Mouse (Mus musculus) hindbrain, embryonic 13.5 days (tissue): ENCODE data around the gene Ovol3. TPM values are rescaled to one million over a fixed set of nuclear protein-coding genes. Genes with fewer than 3 reads are reported as not detected.

Experiments used
- ATAC-seq: fragments of 200-750 bp; cut with Nextera tagmentation; 2 replicates; pipeline ENCODE4 v1.8.0; 2017; ENCODE audit warnings: moderate TSS enrichment; ENCODE audit not compliant: low FRiP score
- H3K27ac ChIP-seq: fragments of 300-500 bp; sonication (generic); 2 replicates; pipeline ENCODE4 v1.5.1; 2015; ENCODE audit warnings: inconsistent platforms, mild to moderate bottlenecking, moderate library complexity
- H3K27me3 ChIP-seq: fragments of 300-500 bp; sonication (generic); 2 replicates; pipeline ENCODE4 v1.6.1; 2015; ENCODE audit warnings: mild to moderate bottlenecking, inconsistent platforms
- H3K36me3 ChIP-seq: fragments of 300-500 bp; sonication (generic); 2 replicates; pipeline ENCODE4 v1.6.1; 2015; ENCODE audit warnings: mild to moderate bottlenecking, inconsistent platforms
- H3K4me1 ChIP-seq: fragments of 300-500 bp; sonication (generic); replicated peaks from 2 replicates; pipeline ENCODE4 v1.6.1; 2015; ENCODE audit warnings: inconsistent platforms
- H3K4me2 ChIP-seq: fragments of 300-500 bp; sonication (generic); 2 replicates; pipeline ENCODE4 v1.6.1; 2015; ENCODE audit warnings: inconsistent platforms, mild to moderate bottlenecking, moderate library complexity
- H3K4me3 ChIP-seq: fragments of 300-500 bp; sonication (generic); 2 replicates; pipeline ENCODE4 v1.5.1; 2015; ENCODE audit warnings: mild to moderate bottlenecking, inconsistent platforms
- H3K9ac ChIP-seq: fragments of 300-500 bp; sonication (generic); 2 replicates; pipeline ENCODE4 v1.6.1; 2015; ENCODE audit warnings: mild to moderate bottlenecking, inconsistent platforms
- H3K9me3 ChIP-seq: fragments of 300-500 bp; sonication (generic); 2 replicates; pipeline ENCODE4 v1.6.1; 2016; ENCODE audit warnings: inconsistent platforms
- WGBS: fragments of 180-500 bp; shearing (Covaris S2); methylation state at CpG from one replicate; pipeline ENCODE4 v1.1.7; 2015; 5-methylcytosine and 5-hydroxymethylcytosine counted together
- polyA plus RNA-seq: library from polyadenylated mRNA; unstranded; fragments of >200 nt; fragmentation: Nextera tagmentation; extraction: Ambion mirVana; gene quantifications from 2 replicates; pipeline ENCODE4 v1.2.1, GENCODE M21; 2015

Ovol3 gene
- polyA plus RNA-seq = not detected in 2 replicates

- Histone ChIP-seq H3K27me3 (no peaks in the 10 kb centered on the region), H3K27ac (no peak within 1 kb of the TSS), H3K4me3 (no peak within 1 kb of the TSS), H3K4me1 (peaks cover 19% of the 10 kb centered on the region), H3K4me2 (no peak within 1 kb of the TSS), H3K9me3 (no peaks in the 10 kb centered on the region), H3K9ac (no peak within 1 kb of the TSS), H3K36me3 (peaks cover 28% of the 10 kb centered on the region)
- WGBS = 84% methylated on average over 4 of the region's 4 CpGs
- no peak for ATAC-seq
Observed at GRCm38 (mm10) chr7:30235625-30236024, at the start of gene Ovol3. Ovol3 (minus strand) TSS chr7:30235725.

GRCm38 (mm10) chr7:30282740-30283139 lies 47.2 kb upstream of the Ovol3 start:
- Histone ChIP-seq H3K27me3 (no peaks in the 10 kb centered on the region), H3K4me1 (peaks cover 15% of the 10 kb centered on the region), H3K9me3 (no peaks in the 10 kb centered on the region), H3K4me2 (no peak overlapping the region), H3K9ac (no peak overlapping the region), H3K4me3 (no peak overlapping the region), H3K36me3 (no peaks in the 10 kb centered on the region), H3K27ac (no peak overlapping the region)
- WGBS = 86% methylated on average over 7 of the region's 7 CpGs
- ATAC-seq = no peak

DNA sequence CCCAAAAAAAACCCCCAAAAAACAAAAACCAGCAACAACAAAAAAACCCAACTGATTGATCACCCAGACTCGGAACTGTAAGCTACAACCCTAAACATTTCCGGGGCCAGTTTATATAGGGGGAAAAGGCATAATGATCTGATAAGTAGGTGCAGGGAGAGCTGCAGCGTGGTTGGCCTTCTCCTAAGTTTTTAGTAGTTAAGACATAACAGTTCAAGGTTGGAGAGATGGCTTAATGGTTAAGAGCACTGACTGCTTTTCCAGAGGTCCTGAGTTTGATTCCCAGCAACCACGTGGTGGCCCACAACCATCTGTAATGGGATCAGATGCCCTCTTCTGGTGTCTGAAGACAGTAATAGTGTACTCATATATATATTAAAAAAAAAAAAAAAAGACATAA lies 46.0 kb upstream of the Ovol3 start:
- H3K27ac ChIP-seq = no peak overlapping the region
- H3K4me2 ChIP-seq = peak overlapping the region; percentile 93
- no peaks in the 10 kb centered on the region for H3K9me3 ChIP-seq
- no peak overlapping the region for H3K9ac ChIP-seq
- WGBS = 78% methylated on average over 4 of the region's 4 CpGs
- H3K4me3 ChIP-seq = peak overlapping the region; percentile 74; the same call in 1 of the 2 replicates
- no peaks in the 10 kb centered on the region for H3K27me3 ChIP-seq
- no peaks in the 10 kb centered on the region for H3K36me3 ChIP-seq
- ATAC-seq = no peak
- H3K4me1 ChIP-seq = peaks cover 15% of the 10 kb centered on the region

DNA sequence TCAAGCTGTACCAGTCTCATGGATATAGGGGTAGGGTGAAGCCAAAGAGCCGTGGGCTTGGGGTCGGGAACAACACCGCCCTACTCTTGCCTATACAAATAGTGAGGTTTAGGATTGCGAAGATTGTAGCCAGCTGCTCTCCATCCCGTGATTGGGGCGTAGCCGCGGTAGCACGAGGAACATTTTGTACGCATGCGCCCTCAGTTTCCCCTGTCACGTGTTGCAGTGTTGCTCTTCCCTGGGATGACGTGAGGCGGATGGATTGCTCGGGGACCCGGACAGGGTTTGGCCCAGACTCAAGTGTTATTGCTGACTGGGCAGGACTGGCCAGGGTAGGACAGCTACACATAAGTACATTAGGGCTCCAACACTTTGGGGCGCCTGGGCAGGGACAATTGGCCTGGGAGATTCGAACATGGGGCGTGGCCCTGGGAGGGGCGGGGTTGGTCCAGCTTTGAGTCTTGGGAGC lies 45.2 kb upstream of the Ovol3 start:
- WGBS = under 1% methylated on average over 20 of the region's 20 CpGs
- H3K9me3 ChIP-seq = no peaks in the 10 kb centered on the region
- H3K4me2 ChIP-seq = peak overlapping the region; percentile 93
- peak overlapping the region; percentile 74 for H3K4me3 ChIP-seq
- H3K27me3 ChIP-seq = no peaks in the 10 kb centered on the region
- peaks cover 15% of the 10 kb centered on the region for H3K4me1 ChIP-seq
- H3K36me3 ChIP-seq = no peaks in the 10 kb centered on the region
- peak; percentile 87 for ATAC-seq
- H3K9ac ChIP-seq = peak overlapping the region; percentile 74
- peak overlapping the region; percentile 98 for H3K27ac ChIP-seq

- Histone ChIP-seq H3K9me3 (no peaks in the 10 kb centered on the region), H3K4me3 (peak within 1 kb of the TSS; percentile 74), H3K36me3 (no peaks in the 10 kb centered on the region), H3K4me2 (peak within 1 kb of the TSS; percentile 93), H3K9ac (peak within 1 kb of the TSS; percentile 74), H3K27me3 (no peaks in the 10 kb centered on the region), H3K27ac (peak within 1 kb of the TSS; percentile 98), H3K4me1 (peaks cover 15% of the 10 kb centered on the region)
- WGBS = under 1% methylated on average over 49 of the region's 49 CpGs
- peak; percentile 98 for ATAC-seq
Observed at GRCm38 (mm10) chr7:30279951-30280669, 44.6 kb upstream of the Ovol3 start, which contains the start of the genes Thap8 and Wdr62. Thap8 (plus strand) TSS chr7:30280094. Wdr62 (minus strand) TSS chr7:30280419.

GRCm38 (mm10) chr7:30279536-30279935 lies 44.0 kb upstream of the Ovol3 start:
- peak overlapping the region; percentile 93 for H3K4me2 ChIP-seq
- H3K9me3 ChIP-seq = no peaks in the 10 kb centered on the region
- H3K27ac ChIP-seq = no peak overlapping the region
- no peaks in the 10 kb centered on the region for H3K27me3 ChIP-seq
- peak overlapping the region; percentile 66 for H3K9ac ChIP-seq
- H3K4me3 ChIP-seq = peak overlapping the region; percentile 74
- peaks cover 15% of the 10 kb centered on the region for H3K4me1 ChIP-seq
- WGBS = 0% methylated on average over 6 of the region's 6 CpGs
- no peaks in the 10 kb centered on the region for H3K36me3 ChIP-seq
- ATAC-seq = no peak

DNA sequence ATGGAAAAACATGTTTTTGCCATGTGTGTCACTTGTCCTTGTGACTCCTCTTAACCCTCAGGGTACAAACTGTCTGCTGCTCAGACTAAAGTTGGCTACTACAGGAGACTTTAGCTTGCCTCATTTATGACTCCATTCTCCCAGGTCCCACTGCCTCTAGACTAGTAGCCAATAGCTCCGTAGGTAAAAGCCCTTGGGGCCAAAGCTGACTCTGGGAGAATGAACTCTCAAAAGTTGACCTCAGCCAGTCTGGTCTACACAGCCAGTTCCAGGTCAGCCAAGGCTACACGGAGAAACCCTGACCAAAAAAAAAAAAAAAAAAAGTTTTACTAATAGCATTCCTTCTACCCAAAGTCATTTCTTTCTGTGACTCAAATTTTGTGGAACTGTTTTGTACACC lies 43.4 kb upstream of the Ovol3 start:
- H3K4me3 ChIP-seq = no peak overlapping the region
- ATAC-seq = no peak
- H3K36me3 ChIP-seq = no peaks in the 10 kb centered on the region
- no peak overlapping the region for H3K27ac ChIP-seq
- H3K27me3 ChIP-seq = no peaks in the 10 kb centered on the region
- H3K4me2 ChIP-seq = peak overlapping the region; percentile 93
- WGBS = 60% methylated on average over 2 of the region's 2 CpGs
- H3K9ac ChIP-seq = no peak overlapping the region
- H3K4me1 ChIP-seq = peaks cover 15% of the 10 kb centered on the region
- no peaks in the 10 kb centered on the region for H3K9me3 ChIP-seq

DNA sequence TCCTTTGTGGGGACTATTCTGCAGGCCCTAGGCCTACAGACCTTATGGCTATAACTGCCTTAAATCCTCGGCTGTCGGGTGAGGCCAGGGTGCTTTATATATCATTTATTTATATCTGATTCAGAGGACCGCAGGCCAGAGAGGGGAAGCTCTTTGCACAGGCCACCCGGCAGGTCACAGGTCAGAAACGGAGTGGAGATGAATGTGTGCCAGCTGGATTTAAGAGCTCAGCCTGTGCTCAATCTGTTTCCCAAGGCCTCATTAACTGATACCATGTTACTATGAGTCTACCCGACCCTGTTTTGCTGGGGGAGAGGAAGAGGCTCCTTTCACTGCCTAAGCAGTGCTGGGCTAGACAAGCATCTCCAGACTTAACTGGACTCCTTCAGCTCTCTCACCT lies 38.9 kb upstream of the Ovol3 start:
- Histone ChIP-seq H3K27me3 (no peaks in the 10 kb centered on the region), H3K9me3 (no peaks in the 10 kb centered on the region), H3K4me3 (no peak overlapping the region), H3K4me2 (no peak overlapping the region), H3K27ac (no peak overlapping the region), H3K36me3 (peaks cover 5% of the 10 kb centered on the region; the same call in 1 of the 2 replicates), H3K4me1 (peaks cover 5% of the 10 kb centered on the region), H3K9ac (no peak overlapping the region)
- no peak for ATAC-seq
- 86% methylated on average over 6 of the region's 6 CpGs for WGBS

GRCm38 (mm10) chr7:30269641-30270040 lies 34.1 kb upstream of the Ovol3 start:
- Histone ChIP-seq H3K4me3 (no peak overlapping the region), H3K9me3 (no peaks in the 10 kb centered on the region), H3K4me2 (no peak overlapping the region), H3K4me1 (no peaks in the 10 kb centered on the region), H3K27me3 (no peaks in the 10 kb centered on the region), H3K36me3 (peaks cover 9% of the 10 kb centered on the region), H3K27ac (no peak overlapping the region), H3K9ac (no peak overlapping the region)
- no peak for ATAC-seq
- 84% methylated on average over 4 of the region's 4 CpGs for WGBS

- Histone ChIP-seq H3K27me3 (no peaks in the 10 kb centered on the region), H3K4me1 (no peaks in the 10 kb centered on the region), H3K4me3 (no peak overlapping the region), H3K36me3 (peaks cover 16% of the 10 kb centered on the region), H3K9me3 (no peaks in the 10 kb centered on the region), H3K4me2 (no peak overlapping the region), H3K27ac (no peak overlapping the region), H3K9ac (0 out of 2 replicates have a peak overlapping the region, but pooled peaks have one; percentile 30)
- WGBS = 77% methylated on average over 3 of the region's 3 CpGs
- no peak for ATAC-seq
Observed at GRCm38 (mm10) chr7:30266780-30267179, 31.3 kb upstream of the Ovol3 start.

DNA sequence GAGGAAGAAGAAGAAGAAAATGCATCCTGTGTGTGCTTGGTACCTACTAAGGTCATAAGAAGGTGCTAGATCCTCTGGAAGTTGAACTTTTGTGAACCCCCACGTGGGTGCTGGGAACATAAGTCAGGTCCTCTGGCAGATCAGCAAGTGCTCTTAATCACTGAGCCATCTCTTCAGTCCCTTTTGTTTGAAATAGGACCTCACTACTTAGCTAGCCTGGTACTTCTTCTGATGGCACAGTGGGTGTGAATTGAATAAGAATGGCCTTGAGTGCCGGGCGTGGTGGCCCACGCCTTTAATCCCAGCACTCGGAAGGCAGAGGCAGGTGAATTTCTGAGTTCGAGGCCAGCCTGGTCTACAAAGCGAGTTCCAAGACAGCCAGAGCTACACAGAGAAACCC lies 30.4 kb upstream of the Ovol3 start:
- H3K4me3 ChIP-seq = no peak overlapping the region
- WGBS = 93% methylated on average over 7 of the region's 7 CpGs
- H3K9ac ChIP-seq = no peak overlapping the region

DNA sequence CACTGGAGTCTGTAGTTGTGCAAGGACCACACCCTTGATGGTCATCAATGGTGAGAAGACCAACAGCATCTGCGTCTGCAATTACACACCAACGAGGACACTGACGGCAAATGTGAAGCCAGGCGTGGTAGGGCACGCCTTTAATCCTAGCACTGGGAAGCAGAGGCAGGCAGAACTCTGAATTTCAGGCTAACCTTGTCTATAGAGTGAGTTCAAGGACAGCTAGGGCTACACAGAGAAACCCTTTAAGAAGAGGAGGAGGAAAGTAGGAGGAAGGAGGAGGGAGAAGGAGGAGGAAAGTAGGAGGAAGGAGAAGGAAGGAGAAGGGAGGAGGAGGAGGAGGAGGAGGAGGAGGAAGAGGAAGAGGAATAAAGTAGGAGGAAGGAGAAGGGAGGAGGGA lies 30.0 kb upstream of the Ovol3 start:
- Histone ChIP-seq H3K36me3 (peaks cover 18% of the 10 kb centered on the region), H3K4me1 (no peaks in the 10 kb centered on the region), H3K4me3 (no peak overlapping the region), H3K27ac (no peak overlapping the region), H3K27me3 (no peaks in the 10 kb centered on the region), H3K4me2 (no peak overlapping the region), H3K9me3 (no peaks in the 10 kb centered on the region), H3K9ac (no peak overlapping the region)
- 90% methylated on average over 5 of the region's 5 CpGs for WGBS
- ATAC-seq = no peak

More for the DNA sequence above, 30.4 kb upstream of the Ovol3 start:
- no peak for ATAC-seq
- no peaks in the 10 kb centered on the region for H3K4me1 ChIP-seq
- H3K4me2 ChIP-seq = no peak overlapping the region
- H3K27ac ChIP-seq = no peak overlapping the region
- H3K9me3 ChIP-seq = no peaks in the 10 kb centered on the region
- no peaks in the 10 kb centered on the region for H3K27me3 ChIP-seq
- H3K36me3 ChIP-seq = peaks cover 17% of the 10 kb centered on the region

DNA sequence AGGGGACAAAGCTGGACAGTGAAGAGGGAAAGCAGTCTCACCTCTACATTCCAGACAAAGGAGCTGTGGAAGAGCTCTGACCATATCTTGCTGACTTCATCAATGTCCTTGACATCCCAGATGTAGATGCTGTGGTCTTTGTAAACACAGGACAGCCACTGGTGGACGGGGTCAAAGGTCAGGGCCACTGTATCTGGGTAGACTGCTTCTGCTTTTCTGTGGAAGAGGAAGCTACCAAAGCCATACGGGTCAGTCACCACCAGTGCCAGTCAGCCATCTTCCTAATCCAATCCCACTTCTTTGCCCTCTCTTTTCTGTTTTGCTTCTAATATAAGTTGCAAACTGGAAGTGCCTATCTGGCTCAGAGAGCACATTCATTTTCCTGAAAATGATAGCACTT lies 29.5 kb upstream of the Ovol3 start:
- 82% methylated on average over 2 of the region's 2 CpGs for WGBS
- Histone ChIP-seq H3K4me2 (no peak overlapping the region), H3K9me3 (no peaks in the 10 kb centered on the region), H3K36me3 (peaks cover 13% of the 10 kb centered on the region), H3K4me1 (no peaks in the 10 kb centered on the region), H3K9ac (no peak overlapping the region), H3K4me3 (no peak overlapping the region), H3K27ac (no peak overlapping the region), H3K27me3 (no peaks in the 10 kb centered on the region)
- ATAC-seq = no peak
